Mouse (Mus musculus) cerebellum, postnatal 36 days (tissue): ENCODE measurements around the gene Wdr91.

Experiments used
- DNase-seq, 2 experiments: peaks; one replicate each; pipeline ENCODE4 v3.0.0; 2021 to 2022; ENCODE audit warnings: mixed read lengths in 2 of 2

Gene Wdr91

DNA sequence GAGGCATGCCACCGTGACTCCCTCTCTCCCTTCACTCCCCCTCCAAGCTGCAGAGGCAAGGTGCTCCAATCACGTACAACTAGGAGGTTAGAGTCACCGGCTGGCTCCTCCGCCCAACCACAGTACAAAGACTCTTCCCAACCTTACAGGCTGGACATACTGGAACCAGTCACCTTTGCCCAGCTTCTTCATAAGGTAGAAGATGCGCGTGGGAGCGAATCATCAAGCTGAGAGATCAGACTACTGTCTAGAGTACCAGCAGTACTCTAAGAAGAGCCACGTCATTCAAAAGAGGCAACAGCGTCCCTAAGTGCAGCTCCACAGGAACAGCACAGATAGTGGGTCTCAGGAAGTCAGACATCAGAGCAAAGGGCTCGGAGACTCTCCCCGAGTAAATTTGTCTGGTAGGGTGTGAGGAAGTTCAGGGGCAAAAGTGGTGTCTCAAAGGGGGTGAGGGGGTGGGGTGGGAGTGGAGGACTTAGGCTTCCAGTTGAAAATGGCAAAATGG lies 49.1 kb downstream of the Wdr91 start:
- DNase-seq = no peak

DNA sequence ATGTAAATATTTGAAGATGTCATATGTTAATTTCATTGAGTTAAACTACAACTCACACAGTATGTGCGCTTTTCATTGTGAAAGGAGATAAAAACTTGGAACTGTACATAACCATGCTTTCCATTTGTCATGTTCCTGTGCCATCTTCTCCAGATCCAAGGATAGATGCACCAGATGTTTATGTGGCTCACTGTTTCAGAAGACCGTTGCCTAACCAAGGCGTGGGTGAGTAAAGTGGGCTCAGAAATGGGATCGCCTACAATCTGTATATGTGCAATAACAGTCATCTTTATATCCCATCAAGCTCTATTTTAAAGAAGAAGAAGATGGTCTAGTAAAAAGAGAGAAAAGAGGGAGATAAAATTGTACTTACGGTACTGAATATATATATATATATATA lies 78.3 kb downstream of the Wdr91 start:
- no peak for DNase-seq
